Mouse (Mus musculus): ENCODE results near the gene Myl12a.

The Myl12a gene

DNA sequence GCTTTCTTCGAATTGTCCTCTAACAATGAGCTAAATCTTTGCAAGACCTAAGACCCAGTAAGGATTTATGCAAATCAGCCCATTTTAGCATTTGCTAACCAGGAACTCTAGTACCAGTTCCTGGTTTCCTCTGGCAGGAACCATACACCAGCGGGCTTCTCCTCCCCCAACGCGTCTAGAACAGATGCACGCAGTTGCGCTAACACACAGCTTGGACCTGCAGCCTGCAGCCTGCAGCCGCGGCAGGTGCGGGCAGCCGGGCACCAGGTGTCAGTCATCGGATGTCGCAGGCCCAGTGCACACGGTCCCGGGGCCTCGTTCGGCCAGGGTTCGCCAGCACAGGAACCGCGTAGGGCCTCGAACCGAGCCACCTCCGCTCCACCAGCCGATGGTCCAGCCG, 12.7 kb downstream of the Myl12a start:
- under 1% methylated on average over 24 of the region's 24 CpGs for WGBS

DNA sequence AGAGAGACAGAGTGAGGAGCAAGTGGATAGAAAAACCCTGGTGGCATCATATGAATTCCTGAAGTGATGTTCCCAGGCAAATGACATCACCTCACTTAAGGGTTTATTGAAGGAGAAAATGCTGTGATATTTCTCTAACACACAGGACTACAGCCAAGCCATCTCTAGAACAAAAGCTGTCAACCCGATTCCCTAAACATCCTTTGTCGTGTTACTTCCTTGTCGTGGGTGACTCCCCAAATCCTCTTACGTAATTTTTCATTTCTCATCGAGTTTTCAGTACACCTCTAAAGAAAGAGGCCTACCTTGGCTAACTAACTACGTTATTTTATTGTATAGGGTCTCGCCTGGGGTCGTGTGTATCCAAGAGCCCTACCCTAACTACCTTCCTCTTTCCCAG, 13.2 kb downstream of the Myl12a start:
- WGBS: 10% methylated on average over 8 of the region's 8 CpGs

DNA sequence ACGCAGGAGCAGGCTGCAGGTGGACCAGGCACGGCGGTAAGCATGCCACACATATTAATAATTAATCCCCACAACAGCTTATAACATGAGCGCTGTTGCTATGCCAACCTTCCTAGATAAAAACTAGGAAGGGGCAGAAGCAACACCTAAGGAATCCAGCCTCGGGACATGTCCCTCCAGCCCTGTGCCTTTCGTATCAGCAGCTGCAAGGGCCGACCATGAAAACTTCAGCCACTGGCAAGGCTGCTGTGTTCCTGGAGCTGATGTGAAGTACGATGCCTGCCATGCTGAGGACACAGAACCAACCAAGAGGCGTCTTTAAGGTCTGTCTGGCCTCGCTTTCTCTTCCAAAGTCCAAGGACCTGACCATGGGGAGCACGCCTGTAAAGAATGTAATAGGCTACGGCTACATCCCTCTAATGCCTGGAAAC, 14.3 kb downstream of the Myl12a start:
- 84% methylated on average over 12 of the region's 12 CpGs for WGBS

- WGBS: 52% methylated on average over 15 of the region's 15 CpGs
Observed at GRCm38 (mm10) chr17:70986831-70987660, 15.6 kb downstream of the Myl12a start.

GRCm38 (mm10) chr17:70986355-70986740, 16.3 kb downstream of the Myl12a start:
- 81% methylated on average over 6 of the region's 6 CpGs for WGBS

- 79% methylated on average over 15 of the region's 15 CpGs for WGBS
Observed at GRCm38 (mm10) chr17:70985501-70986354, 16.9 kb downstream of the Myl12a start.

GRCm38 (mm10) chr17:70979345-70980223, 23.1 kb downstream of the Myl12a start:
- WGBS: 82% methylated on average over 20 of the region's 20 CpGs

DNA sequence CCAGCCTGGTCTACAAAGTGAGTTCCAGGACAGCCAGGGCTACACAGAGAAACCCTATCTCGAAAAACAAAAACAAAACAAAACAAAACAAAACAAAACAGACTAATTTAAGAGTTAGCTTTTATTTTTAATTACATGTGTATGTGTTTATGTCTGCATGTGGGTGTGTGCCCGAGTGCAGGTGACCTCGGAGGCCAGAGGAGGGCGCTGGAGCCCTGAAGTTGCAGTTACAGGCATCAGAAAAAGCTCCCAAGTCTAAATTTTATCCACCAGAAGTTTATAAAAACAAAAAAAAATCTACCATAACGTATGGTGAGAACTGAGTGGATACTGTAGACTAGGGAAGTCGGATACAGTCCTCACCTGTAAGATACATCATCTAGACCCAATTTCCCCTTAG, 24.9 kb downstream of the Myl12a start:
- WGBS: 85% methylated on average over 6 of the region's 6 CpGs

DNA sequence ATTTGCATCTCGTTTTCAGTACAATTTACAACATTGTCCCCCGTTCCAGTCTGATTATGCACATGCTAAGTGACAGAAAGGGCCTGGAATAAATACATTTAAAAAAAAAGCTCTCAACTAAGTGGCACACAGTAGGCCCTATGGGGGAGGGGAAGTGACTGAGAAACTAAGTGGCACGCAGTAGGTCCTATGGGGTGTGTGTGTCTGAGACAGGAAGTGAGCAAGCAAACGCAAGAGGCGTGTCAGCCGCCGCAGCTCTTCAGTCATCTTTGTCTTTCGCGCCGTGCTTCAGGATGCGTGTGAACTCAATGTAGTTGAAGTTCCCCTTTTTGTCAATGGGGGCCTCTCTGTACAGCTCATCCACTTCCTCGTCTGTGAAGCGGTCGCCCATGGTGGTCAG, 28.6 kb downstream of the Myl12a start:
- 86% methylated on average over 14 of the region's 14 CpGs for WGBS

DNA sequence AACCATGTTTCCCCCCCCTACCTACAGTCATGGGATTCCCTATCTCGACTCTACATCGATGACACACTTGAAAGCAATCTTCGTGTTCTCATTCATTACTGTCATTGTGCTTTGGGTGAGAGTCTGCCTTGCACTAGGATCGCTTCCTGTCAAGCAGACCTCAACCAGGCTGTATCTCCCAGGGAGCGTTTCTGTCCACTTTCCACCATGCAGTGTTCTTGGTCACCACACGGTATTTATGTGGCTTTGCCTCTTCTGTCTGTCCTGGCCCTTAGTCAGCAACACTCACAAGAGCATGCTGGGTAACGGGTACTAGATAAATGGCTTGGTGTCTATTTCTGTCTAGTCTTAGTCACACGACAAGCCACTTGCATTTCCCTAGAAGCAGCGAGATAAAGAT, 29.3 kb downstream of the Myl12a start:
- WGBS: 73% methylated on average over 9 of the region's 9 CpGs

DNA sequence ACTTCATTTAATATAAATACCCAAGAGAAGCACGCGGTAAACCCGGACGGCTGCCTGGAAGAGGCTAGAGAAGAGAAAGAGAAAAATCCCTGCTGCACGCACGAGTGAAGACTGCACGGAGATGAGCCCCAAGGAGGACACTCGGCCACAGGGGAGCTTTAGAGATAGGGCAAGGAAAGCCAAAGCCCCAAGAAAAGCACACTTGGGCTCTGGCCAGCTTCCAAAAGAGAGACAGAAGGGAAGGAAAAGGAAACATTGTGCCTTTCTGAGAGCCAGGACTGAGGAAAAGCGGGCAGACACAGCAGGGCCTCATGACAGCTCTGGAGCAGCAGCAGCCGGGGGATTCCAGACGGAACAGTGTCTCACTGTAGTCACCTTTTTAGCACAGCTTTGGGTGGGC, 31.5 kb downstream of the Myl12a start:
- 67% methylated on average over 11 of the region's 11 CpGs for WGBS

DNA sequence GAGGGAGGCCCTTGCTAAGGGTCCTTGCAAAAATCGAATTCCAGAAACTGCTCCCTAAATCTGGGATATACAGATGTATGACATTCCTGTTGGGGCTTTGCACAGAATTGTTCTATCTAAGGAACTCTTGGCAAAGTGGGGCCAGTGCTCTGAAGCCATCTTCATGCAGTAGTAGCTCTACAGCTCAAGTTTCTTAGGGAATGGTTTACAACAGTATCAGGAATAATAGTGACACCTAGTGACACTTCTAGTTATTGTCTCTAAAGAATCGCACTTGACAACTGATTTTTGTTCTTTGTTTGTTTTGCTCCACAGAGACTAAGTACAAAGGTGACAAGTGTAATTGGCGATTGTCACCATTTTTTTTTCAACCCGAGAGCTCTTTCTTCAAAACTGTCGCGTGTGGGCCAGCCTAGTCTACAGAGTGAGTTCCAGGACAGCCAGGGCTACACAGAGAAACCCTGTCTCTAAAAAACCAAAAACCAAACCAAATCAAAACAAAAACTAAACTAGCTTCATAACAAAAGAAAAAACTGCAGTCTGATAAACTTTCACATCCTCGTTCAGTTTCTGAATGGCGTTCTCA, 34.0 kb downstream of the Myl12a start:
- WGBS: 20% methylated on average over 8 of the region's 8 CpGs

GRCm38 (mm10) chr17:70967646-70968045, 35.0 kb downstream of the Myl12a start:
- 54% methylated on average over 12 of the region's 12 CpGs for WGBS

DNA sequence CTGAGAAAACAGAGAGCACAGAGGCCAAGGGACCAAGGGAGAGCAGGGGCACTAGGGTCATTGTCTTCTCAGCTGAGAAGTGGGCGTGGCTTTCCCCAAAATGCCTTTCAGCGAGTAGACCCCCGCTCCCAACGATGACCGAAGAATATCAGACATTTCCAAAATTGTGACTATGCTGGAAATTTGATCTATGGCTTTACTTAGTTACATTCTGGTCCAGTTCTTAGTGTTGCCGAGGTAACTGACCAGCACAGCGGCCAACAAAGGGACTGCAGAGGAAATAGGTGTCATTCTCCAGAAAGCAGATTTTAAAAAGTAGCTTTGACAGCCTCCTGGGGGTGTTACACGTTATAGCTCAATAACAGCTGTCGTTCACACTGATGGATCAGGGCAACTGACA, 35.5 kb downstream of the Myl12a start:
- WGBS: 31% methylated on average over 9 of the region's 9 CpGs

- WGBS: 93% methylated on average over 7 of the region's 7 CpGs
Observed at GRCm38 (mm10) chr17:70966126-70966525, 36.6 kb downstream of the Myl12a start.

DNA sequence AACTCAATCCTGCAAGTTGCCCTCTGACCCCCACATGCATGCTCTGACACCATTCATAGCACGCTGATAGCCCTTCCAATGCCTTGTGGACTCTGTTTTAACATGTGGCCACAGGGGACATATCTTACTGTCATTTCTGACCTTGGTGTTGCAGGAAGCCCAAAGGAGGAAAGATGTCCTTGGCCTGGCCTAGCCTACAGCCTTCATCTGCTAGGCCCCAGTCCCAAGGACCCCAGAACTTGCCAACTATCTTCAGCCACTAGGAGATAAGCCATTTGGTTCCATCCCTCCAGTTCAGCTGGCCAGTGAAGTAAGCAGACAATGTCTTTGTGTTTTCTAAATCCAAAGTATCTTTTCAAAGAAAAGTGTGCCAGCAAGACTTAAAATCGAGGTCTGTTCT, 37.4 kb downstream of the Myl12a start:
- WGBS: 91% methylated on average over 2 of the region's 2 CpGs

- WGBS: 76% methylated on average over 13 of the region's 13 CpGs
Observed at GRCm38 (mm10) chr17:70963546-70963945, 39.1 kb downstream of the Myl12a start.

DNA sequence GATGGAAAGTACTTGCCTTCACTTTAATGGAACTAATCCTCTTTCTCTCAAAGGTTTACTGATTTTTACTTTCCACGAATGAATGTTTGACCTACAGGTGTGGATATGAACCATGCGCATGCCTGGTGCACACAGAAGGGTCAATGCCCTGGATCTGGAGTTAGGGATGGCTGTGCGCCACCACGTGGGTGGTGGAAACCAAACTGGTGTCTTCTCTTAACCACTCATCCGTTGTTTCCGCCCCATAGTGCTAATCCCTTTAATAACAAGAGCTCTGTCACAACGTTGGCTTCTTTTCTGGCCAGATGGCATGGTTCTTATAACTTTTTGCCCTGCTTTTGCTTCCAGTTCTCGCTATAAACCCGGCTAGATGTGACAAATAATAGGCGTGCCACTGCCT, 51.4 kb downstream of the Myl12a start:
- 65% methylated on average over 10 of the region's 10 CpGs for WGBS

DNA sequence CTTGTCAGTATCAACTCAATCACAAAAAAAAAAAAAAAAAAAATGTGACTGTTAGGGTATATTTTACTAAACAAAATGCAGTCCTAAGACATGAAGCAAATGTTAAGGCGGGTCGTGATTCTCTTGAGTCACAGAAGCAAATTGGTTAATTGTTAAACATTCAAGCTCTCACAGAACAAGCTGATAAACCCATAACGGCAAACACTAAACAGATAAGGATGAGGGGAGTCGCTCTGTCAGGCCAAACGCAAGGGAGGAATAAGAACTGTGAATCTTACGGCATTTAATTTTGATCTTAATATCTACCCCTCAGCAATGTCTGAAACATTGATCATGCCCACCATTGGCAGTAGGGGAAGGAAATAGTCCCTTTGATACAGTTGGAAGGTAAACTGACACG, 53.5 kb downstream of the Myl12a start:
- WGBS: 88% methylated on average over 7 of the region's 7 CpGs

- WGBS: 70% methylated on average over 8 of the region's 8 CpGs
Observed at GRCm38 (mm10) chr17:70948721-70949120, 54.0 kb downstream of the Myl12a start.

DNA sequence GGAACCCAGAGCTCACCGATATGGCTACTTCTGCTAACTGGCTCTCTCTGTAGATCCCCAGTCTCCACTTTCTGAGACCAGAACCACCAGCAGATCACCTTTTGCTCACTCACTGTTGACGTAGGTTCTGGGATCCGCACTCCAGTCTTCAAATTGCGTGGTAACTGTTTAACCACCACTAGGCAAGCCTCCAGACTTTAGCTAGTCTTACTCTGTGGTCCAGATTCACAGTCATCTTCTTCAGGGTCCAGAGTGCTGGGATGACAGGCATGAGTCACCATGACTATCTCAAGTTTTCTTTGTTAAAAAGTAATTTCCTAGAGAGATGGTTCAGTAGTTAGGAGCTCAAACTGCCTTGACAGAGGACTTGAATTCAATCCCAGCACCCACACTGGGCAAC, 58.9 kb downstream of the Myl12a start:
- 87% methylated on average over 4 of the region's 4 CpGs for whole genome bisulfite sequencing
